Comparison of ENCODE assay signal across 11 mouse cellular contexts in genomic region chr3:95959082-95959481, GRCm38 (mm10). TPM values are rescaled to one million over a fixed set of nuclear protein-coding genes. Genes with fewer than 3 reads are reported as not detected.
DNase-seq lines count a peak whose midpoint lies in the region; ATAC-seq and TF ChIP-seq lines count a peak whose summit lies in the region.
"Had no signal": no experiment of that assay in that cellular context is flagged by ENCODE, and none has a peak within 500 bp of the region (broad histone marks: within the 10 kb centered on the region; RNA-seq: fewer than 3 reads in every experiment).

No protein-coding gene starts in this region.

- ATAC-seq in kidney, embryonic 14.5 days (ENCODE audit: low FRiP score, low TSS enrichment) = no peak
- ATAC-seq in megakaryocyte-erythroid progenitor cell, adult 5-6 weeks (replicated peaks; ENCODE audit: low FRiP score, low TSS enrichment, poor library complexity, severe bottlenecking) = 0 out of 2 replicates have a peak, but pooled peaks have one; percentile 38

- H3K9me3 ChIP-seq in kidney, embryonic 14.5 days (ENCODE audit: control insufficient read depth, low read length) = no peaks in the 10 kb centered on the region
- H3K9me3 ChIP-seq in E14TG2a.4 (ENCODE audit: low read length) = peaks cover 9% of the 10 kb centered on the region
- H3K9me3 ChIP-seq: hindbrain, embryonic 12.5 days; lung, embryonic 15.5 days had no signal

- no peaks in the 10 kb centered on the region for H3K36me3 ChIP-seq in kidney, embryonic 14.5 days (ENCODE audit: control insufficient read depth, insufficient read depth, low read length)
- H3K36me3 ChIP-seq in E14TG2a.4 (ENCODE audit: insufficient read depth, low read length) = no peaks in the 10 kb centered on the region
- H3K36me3 ChIP-seq: hindbrain, embryonic 12.5 days; lung, embryonic 15.5 days had no signal

- H3K27me3 ChIP-seq in kidney, embryonic 14.5 days (ENCODE audit: control insufficient read depth, insufficient read depth, low read length) = no peaks in the 10 kb centered on the region
- peaks cover 13% of the 10 kb centered on the region for H3K27me3 ChIP-seq in E14TG2a.4 (ENCODE audit: insufficient read depth, low read length)
- H3K27me3 ChIP-seq: hindbrain, embryonic 12.5 days; lung, embryonic 15.5 days had no signal

- H3K4me2 ChIP-seq in kidney, embryonic 14.5 days (replicated peaks; ENCODE audit: low read depth, low read length) = no peak overlapping the region
- H3K4me2 ChIP-seq: hindbrain, embryonic 12.5 days; lung, embryonic 15.5 days had no signal

- no peak overlapping the region for H3K9ac ChIP-seq in kidney, embryonic 14.5 days (ENCODE audit: low read depth, low read length)
- H3K9ac ChIP-seq: hindbrain, embryonic 12.5 days; lung, embryonic 15.5 days had no signal

- peak; percentile 59 for DNase-seq in kidney, adult 9 months
- DNase-seq in NIH3T3 (ENCODE audit: low read depth) = peak; percentile 60
- DNase-seq in right cerebral cortex, postnatal 25 days = no peak
- DNase-seq in left cerebral cortex, postnatal 4 days = no peak
- DNase-seq: cerebellum, adult 9-11 months; right cerebral cortex, postnatal 14 days had no signal

- no peaks in the 10 kb centered on the region for H3K4me1 ChIP-seq in kidney, embryonic 14.5 days (ENCODE audit: control insufficient read depth, insufficient read depth, low read length)
- no peaks in the 10 kb centered on the region for H3K4me1 ChIP-seq in E14TG2a.4 (replicated peaks; ENCODE audit: low read depth, low read length)
- H3K4me1 ChIP-seq: hindbrain, embryonic 12.5 days had no signal

- TF ChIP-seq CTCF in E14TG2a.4 (conservative IDR thresholded peaks at IDR 0.05; ENCODE audit: low read length) = peak; percentile 61

- WGBS in kidney, embryonic 14.5 days = 69% methylated on average over 5 of the region's 5 CpGs

- no peak overlapping the region for H3K27ac ChIP-seq in kidney, embryonic 14.5 days (ENCODE audit: low read depth, low read length)
- H3K27ac ChIP-seq: hindbrain, embryonic 12.5 days; lung, embryonic 15.5 days had no signal

- intact Hi-C loops in left cerebral cortex, postnatal 4 days (cut with DNase I) = no loop called here

- no peak overlapping the region for H3K4me3 ChIP-seq in kidney, embryonic 14.5 days (ENCODE audit: low read length)
- no peak overlapping the region for H3K4me3 ChIP-seq in E14TG2a.4 (replicated peaks; ENCODE audit: low read length)
- H3K4me3 ChIP-seq: hindbrain, embryonic 12.5 days; lung, embryonic 15.5 days had no signal

RNA-seq across cellular contexts. Expression of gene Anp32e, which starts 30.0 kb away (rescaled TPM):
- polyA plus RNA-seq in kidney, embryonic 14.5 days (2014; fragmentation: Nextera tagmentation; extraction: Ambion mirVana) = 78.3 and 89.0 TPM in 2 replicates
- total RNA-seq in megakaryocyte-erythroid progenitor cell, adult 5-6 weeks (2014; fragmentation: Nextera tagmentation) = 136 and 186 TPM in 2 replicates
- total RNA-seq in megakaryocyte-erythroid progenitor cell, adult 5-6 weeks (2017) = 505 and 626 TPM in 2 replicates
- total RNA-seq in left cerebral cortex, postnatal 4 days (2021) = 10 to 100 TPM; 90.4 to 98.0 TPM

RNA-seq across cellular contexts. Expression of gene Plekho1, which starts 36.7 kb away (rescaled TPM):
- 39.3 and 48.0 TPM in 2 replicates for polyA plus RNA-seq in kidney, embryonic 14.5 days (2014; fragmentation: Nextera tagmentation; extraction: Ambion mirVana)
- total RNA-seq in megakaryocyte-erythroid progenitor cell, adult 5-6 weeks (2014; fragmentation: Nextera tagmentation) = 0.61 and 5.4 TPM in 2 replicates
- 5.9 and 10.5 TPM in 2 replicates for total RNA-seq in megakaryocyte-erythroid progenitor cell, adult 5-6 weeks (2017)
- total RNA-seq in left cerebral cortex, postnatal 4 days (2021) = 10 to 100 TPM; 83.3 to 89.3 TPM

RNA-seq across cellular contexts. Expression of gene Car14, which starts 54.6 kb away (rescaled TPM):
- 21.0 and 25.9 TPM in 2 replicates for polyA plus RNA-seq in kidney, embryonic 14.5 days (2014; fragmentation: Nextera tagmentation; extraction: Ambion mirVana)
- total RNA-seq in megakaryocyte-erythroid progenitor cell, adult 5-6 weeks (2014; fragmentation: Nextera tagmentation) = not detected in 2 replicates
- not detected in 2 replicates for total RNA-seq in megakaryocyte-erythroid progenitor cell, adult 5-6 weeks (2017)
- total RNA-seq in left cerebral cortex, postnatal 4 days (2021) = 1 to 10 TPM; 2.4 to 2.5 TPM

Comparison
In these comparisons a context has a peak if more than half of its experiments do, and no peak if none do; other contexts are left out.
1. DNase-seq: peak in kidney, adult 9 months (single experiment) and NIH3T3 (single experiment); none in right cerebral cortex, postnatal 25 days (single experiment) and left cerebral cortex, postnatal 4 days (single experiment).
2. RNA of gene Plekho1, which starts 36.7 kb away (total RNA-seq): 83.3 to 89.3 TPM in left cerebral cortex, postnatal 4 days; 0.61 to 10.5 TPM in megakaryocyte-erythroid progenitor cell, adult 5-6 weeks; every median in the first group is over 4 times any median in the second.